Mouse (Mus musculus) stomach, embryonic 14.5 days (tissue): ENCODE results near the gene Mblac1. TPM values are rescaled to one million over a fixed set of nuclear protein-coding genes. Genes with fewer than 3 reads are reported as not detected.

Experiments
- microRNA counts: library from miRNA; unstranded; fragments of <30 nt; microRNA quantifications from one replicate; lab custom pipeline; 2016
- microRNA-seq: library from miRNA; unstranded; fragments of <30 nt; microRNA quantifications from one replicate; pipeline ENCODE4, GENCODE M21; 2016
- polyA plus RNA-seq: library from polyadenylated mRNA; unstranded; fragments of >200 nt; fragmentation: Nextera tagmentation; extraction: Ambion mirVana; gene quantifications from 2 replicates; pipeline ENCODE4 v1.2.1, GENCODE M21; 2014

Mblac1 gene
- polyA plus RNA-seq, 1 experiment from 2014 or later, result 7.5 TPM

MicroRNAs within 50 kb of the gene (microRNA counts, 519-probe panel; counts per million panel counts)
- microRNA mmu-miR-106b (lab: Ali Mortazavi, UCI) (4,271 counts per million, percentile 85 among the panel's probes with 10 or more counts), microRNA mmu-miR-25 (lab: Ali Mortazavi, UCI) (5,233 counts per million, percentile 96 among the panel's probes with 10 or more counts), microRNA mmu-miR-93 (lab: Ali Mortazavi, UCI) (4,051 counts per million, percentile 79 among the panel's probes with 10 or more counts)

Small RNA genes within 50 kb of the gene (microRNA-seq; reads per million reads assigned to microRNA genes)
- gene Mir106b (8,757 reads per million, percentile 93 among the genes with 10 or more reads in this experiment), gene Mir25 (1,001 reads per million, percentile 72 among the genes with 10 or more reads in this experiment), gene Mir93 (8,547 reads per million, percentile 92 among the genes with 10 or more reads in this experiment)

Other genes starting within 250 kb of the Mblac1 start
- gene Gjc3, start 231.2 kb upstream of the Mblac1 start, polyA plus RNA-seq, result 0.39 and 0.55 TPM in 2 replicates
- gene Azgp1, start 212.8 kb upstream of the Mblac1 start, polyA plus RNA-seq, result not detected in 2 replicates
- gene Smok3a, start 173.1 kb upstream of the Mblac1 start, polyA plus RNA-seq, result not detected in 2 replicates
- gene Smok3b, start 172.9 kb upstream of the Mblac1 start, polyA plus RNA-seq, result not detected in 2 replicates
- gene Smok3c, start 141.1 kb upstream of the Mblac1 start, polyA plus RNA-seq, result not detected in 2 replicates
- gene Zkscan1, start 109.2 kb upstream of the Mblac1 start, polyA plus RNA-seq, result 27.7 and 28.0 TPM in 2 replicates
- 59.2 and 60.9 TPM in 2 replicates for gene Zscan21, start 77.4 kb upstream of the Mblac1 start, polyA plus RNA-seq
- gene Zfp113, start 38.6 kb upstream of the Mblac1 start, polyA plus RNA-seq, result 18.0 and 18.2 TPM in 2 replicates
- 235 and 240 TPM in 2 replicates for gene Cops6, start 33.2 kb upstream of the Mblac1 start, polyA plus RNA-seq
- 22.3 and 22.5 TPM in 2 replicates for gene Ap4m1, start 22.3 kb upstream of the Mblac1 start, polyA plus RNA-seq
- 154 TPM in 2 replicates for gene Mcm7, start 21.9 kb upstream of the Mblac1 start, polyA plus RNA-seq
- gene Taf6, start 6.9 kb upstream of the Mblac1 start, polyA plus RNA-seq, result 89.8 and 93.8 TPM in 2 replicates
- 54.2 and 56.0 TPM in 2 replicates for gene Cnpy4, start 6.8 kb upstream of the Mblac1 start, polyA plus RNA-seq
- not detected in 2 replicates for gene Nxpe5, start 31.6 kb downstream of the Mblac1 start, polyA plus RNA-seq
- 66.1 and 74.0 TPM in 2 replicates for gene Lamtor4, start 61.2 kb downstream of the Mblac1 start, polyA plus RNA-seq
- gene BC037034, start 69.7 kb downstream of the Mblac1 start, polyA plus RNA-seq, result 6.7 and 7.8 TPM in 2 replicates
- 2.4 and 4.4 TPM in 2 replicates for gene Gal3st4, start 78.5 kb downstream of the Mblac1 start, polyA plus RNA-seq
- gene Gm43720, start 85.6 kb downstream of the Mblac1 start, polyA plus RNA-seq, result 0.22 and 0.23 TPM in 2 replicates
- gene Gpc2, start 85.7 kb downstream of the Mblac1 start, polyA plus RNA-seq, result 5.2 and 5.8 TPM in 2 replicates
- 4.9 and 5.0 TPM in 2 replicates for gene Stag3, start 85.9 kb downstream of the Mblac1 start, polyA plus RNA-seq
- 0.24 and 0.85 TPM in 2 replicates for gene Pvrig, start 147.6 kb downstream of the Mblac1 start, polyA plus RNA-seq
- gene Zfp157, start 247.2 kb downstream of the Mblac1 start, polyA plus RNA-seq, result 46.0 TPM in 2 replicates